Mouse (Mus musculus): Measurements from ENCODE around the gene Itgav. TPM values are rescaled to one million over a fixed set of nuclear protein-coding genes. Genes with fewer than 3 reads are reported as not detected.
A peak's percentile ranks its signal among the peaks of the same experiment; 100 is the strongest.

Gene Itgav
- polyA plus RNA-seq, 1 experiment from 2014 or later, result 18.8 TPM

GRCm38 (mm10) chr2:83754306-83754837 lies 30.2 kb downstream of the Itgav start:
- Histone ChIP-seq H3K4me1 (replicated peaks; ENCODE audit: control insufficient read depth, insufficient read depth, low read length) (peaks cover 8% of the 10 kb centered on the region), H3K27ac (ENCODE audit: low read length) (no peak overlapping the region), H3K4me2 (ENCODE audit: low read length) (no peak overlapping the region), H3K9me3 (ENCODE audit: control insufficient read depth, low read length) (no peaks in the 10 kb centered on the region), H3K27me3 (replicated peaks; ENCODE audit: control insufficient read depth, insufficient read depth, low read length) (no peaks in the 10 kb centered on the region), H3K4me3 (replicated peaks; ENCODE audit: low read length) (no peak overlapping the region), H3K9ac (replicated peaks; ENCODE audit: low read depth, low read length) (no peak overlapping the region), H3K36me3 (ENCODE audit: control insufficient read depth, insufficient read depth) (no peaks in the 10 kb centered on the region)
- ATAC-seq, result no peak
- 89% methylated on average over 5 of the region's 5 CpGs for WGBS

- Histone ChIP-seq H3K9me3 (ENCODE audit: control insufficient read depth, low read length) (no peaks in the 10 kb centered on the region), H3K4me2 (ENCODE audit: low read length) (peak overlapping the region; percentile 51), H3K4me1 (replicated peaks; ENCODE audit: control insufficient read depth, insufficient read depth, low read length) (peaks cover 14% of the 10 kb centered on the region), H3K27ac (ENCODE audit: low read length) (no peak overlapping the region), H3K9ac (replicated peaks; ENCODE audit: low read depth, low read length) (no peak overlapping the region), H3K4me3 (replicated peaks; ENCODE audit: low read length) (no peak overlapping the region; the same call in 1 of the 2 replicates), H3K27me3 (replicated peaks; ENCODE audit: control insufficient read depth, insufficient read depth, low read length) (no peaks in the 10 kb centered on the region), H3K36me3 (ENCODE audit: control insufficient read depth, insufficient read depth) (no peaks in the 10 kb centered on the region)
- no peak for ATAC-seq
- 31% methylated on average over 7 of the region's 7 CpGs for WGBS
Measured at GRCm38 (mm10) chr2:83758606-83759215, 34.5 kb downstream of the Itgav start.

GRCm38 (mm10) chr2:83759216-83759648 lies 35.0 kb downstream of the Itgav start:
- Histone ChIP-seq H3K27me3 (replicated peaks; ENCODE audit: control insufficient read depth, insufficient read depth, low read length) (no peaks in the 10 kb centered on the region), H3K9ac (replicated peaks; ENCODE audit: low read depth, low read length) (peak overlapping the region; percentile 49), H3K27ac (ENCODE audit: low read length) (no peak overlapping the region), H3K9me3 (ENCODE audit: control insufficient read depth, low read length) (no peaks in the 10 kb centered on the region), H3K4me1 (replicated peaks; ENCODE audit: control insufficient read depth, insufficient read depth, low read length) (peaks cover 14% of the 10 kb centered on the region), H3K4me2 (ENCODE audit: low read length) (peak overlapping the region; percentile 51), H3K36me3 (ENCODE audit: control insufficient read depth, insufficient read depth) (no peaks in the 10 kb centered on the region), H3K4me3 (replicated peaks; ENCODE audit: low read length) (peak overlapping the region; percentile 19; the same call in 1 of the 2 replicates)
- ATAC-seq, result peak; percentile 51
- whole genome bisulfite sequencing, result 9% methylated on average over 11 of the region's 11 CpGs

- H3K4me2 ChIP-seq (ENCODE audit: low read length), result no peak overlapping the region; the same call in 1 of the 2 replicates
- no peaks in the 10 kb centered on the region for H3K27me3 ChIP-seq (replicated peaks; ENCODE audit: control insufficient read depth, insufficient read depth, low read length)
- H3K36me3 ChIP-seq (ENCODE audit: control insufficient read depth, insufficient read depth), result no peaks in the 10 kb centered on the region
- no peaks in the 10 kb centered on the region for H3K9me3 ChIP-seq (ENCODE audit: control insufficient read depth, low read length)
- H3K4me3 ChIP-seq (replicated peaks; ENCODE audit: low read length), result no peak overlapping the region
- no peak overlapping the region for H3K27ac ChIP-seq (ENCODE audit: low read length)
- WGBS, result 26% methylated on average over 5 of the region's 5 CpGs
- peak; percentile 74 for ATAC-seq
- H3K9ac ChIP-seq (replicated peaks; ENCODE audit: low read depth, low read length), result no peak overlapping the region
- H3K4me1 ChIP-seq (replicated peaks; ENCODE audit: control insufficient read depth, insufficient read depth, low read length), result peaks cover 14% of the 10 kb centered on the region
Measured at GRCm38 (mm10) chr2:83759667-83760066, 35.5 kb downstream of the Itgav start.

- H3K27me3 ChIP-seq (replicated peaks; ENCODE audit: control insufficient read depth, insufficient read depth, low read length), result no peaks in the 10 kb centered on the region
- peaks cover 14% of the 10 kb centered on the region for H3K4me1 ChIP-seq (replicated peaks; ENCODE audit: control insufficient read depth, insufficient read depth, low read length)
- no peak overlapping the region for H3K9ac ChIP-seq (replicated peaks; ENCODE audit: low read depth, low read length)
- H3K9me3 ChIP-seq (ENCODE audit: control insufficient read depth, low read length), result no peaks in the 10 kb centered on the region
- no peak for ATAC-seq
- H3K4me3 ChIP-seq (replicated peaks; ENCODE audit: low read length), result no peak overlapping the region
- no peaks in the 10 kb centered on the region for H3K36me3 ChIP-seq (ENCODE audit: control insufficient read depth, insufficient read depth)
- no peak overlapping the region for H3K4me2 ChIP-seq (ENCODE audit: low read length)
- H3K27ac ChIP-seq (ENCODE audit: low read length), result no peak overlapping the region
- 63% methylated on average over 1 of the region's 1 CpGs for WGBS
Measured at GRCm38 (mm10) chr2:83760112-83760511, 35.9 kb downstream of the Itgav start.

- peak; percentile 49; the same call in 1 of the 2 replicates for ATAC-seq
- 52% methylated on average over 2 of the region's 2 CpGs for WGBS
- no peak overlapping the region for H3K9ac ChIP-seq (replicated peaks; ENCODE audit: low read depth, low read length)
Measured at GRCm38 (mm10) chr2:83761506-83761905, 37.3 kb downstream of the Itgav start.

GRCm38 (mm10) chr2:83762106-83762855 lies 38.1 kb downstream of the Itgav start:
- peak; percentile 67 for ATAC-seq
- Histone ChIP-seq H3K27me3 (replicated peaks; ENCODE audit: control insufficient read depth, insufficient read depth, low read length) (no peaks in the 10 kb centered on the region), H3K9me3 (ENCODE audit: control insufficient read depth, low read length) (no peaks in the 10 kb centered on the region), H3K4me2 (ENCODE audit: low read length) (no peak overlapping the region), H3K27ac (ENCODE audit: low read length) (no peak overlapping the region), H3K4me1 (replicated peaks; ENCODE audit: control insufficient read depth, insufficient read depth, low read length) (peaks cover 14% of the 10 kb centered on the region), H3K36me3 (ENCODE audit: control insufficient read depth, insufficient read depth) (no peaks in the 10 kb centered on the region), H3K9ac (replicated peaks; ENCODE audit: low read depth, low read length) (no peak overlapping the region), H3K4me3 (replicated peaks; ENCODE audit: low read length) (no peak overlapping the region)
- WGBS, result 51% methylated on average over 7 of the region's 7 CpGs

More at GRCm38 (mm10) chr2:83761506-83761905, 37.3 kb downstream of the Itgav start:
- H3K27ac ChIP-seq (ENCODE audit: low read length), result no peak overlapping the region
- no peaks in the 10 kb centered on the region for H3K36me3 ChIP-seq (ENCODE audit: control insufficient read depth, insufficient read depth)
- peaks cover 14% of the 10 kb centered on the region for H3K4me1 ChIP-seq (replicated peaks; ENCODE audit: control insufficient read depth, insufficient read depth, low read length)
- H3K27me3 ChIP-seq (replicated peaks; ENCODE audit: control insufficient read depth, insufficient read depth, low read length), result no peaks in the 10 kb centered on the region
- no peaks in the 10 kb centered on the region for H3K9me3 ChIP-seq (ENCODE audit: control insufficient read depth, low read length)
- H3K4me3 ChIP-seq (replicated peaks; ENCODE audit: low read length), result no peak overlapping the region
- no peak overlapping the region for H3K4me2 ChIP-seq (ENCODE audit: low read length)

- WGBS, result 90% methylated on average over 6 of the region's 6 CpGs
- no peak overlapping the region for H3K9ac ChIP-seq (replicated peaks; ENCODE audit: low read depth, low read length)
Measured at GRCm38 (mm10) chr2:83766058-83766457, 41.9 kb downstream of the Itgav start.

GRCm38 (mm10) chr2:83766878-83767277 lies 42.7 kb downstream of the Itgav start:
- H3K36me3 ChIP-seq (ENCODE audit: control insufficient read depth, insufficient read depth), result no peaks in the 10 kb centered on the region
- H3K4me2 ChIP-seq (ENCODE audit: low read length), result no peak overlapping the region
- WGBS, result 100% methylated on average over 1 of the region's 1 CpGs

More at GRCm38 (mm10) chr2:83766058-83766457, 41.9 kb downstream of the Itgav start:
- Histone ChIP-seq H3K27me3 (replicated peaks; ENCODE audit: control insufficient read depth, insufficient read depth, low read length) (no peaks in the 10 kb centered on the region), H3K4me1 (replicated peaks; ENCODE audit: control insufficient read depth, insufficient read depth, low read length) (0 out of 2 replicates have a peak, but pooled peaks cover 2% of the 10 kb centered on the region), H3K9me3 (ENCODE audit: control insufficient read depth, low read length) (no peaks in the 10 kb centered on the region), H3K27ac (ENCODE audit: low read length) (no peak overlapping the region), H3K4me2 (ENCODE audit: low read length) (no peak overlapping the region), H3K36me3 (ENCODE audit: control insufficient read depth, insufficient read depth) (no peaks in the 10 kb centered on the region), H3K4me3 (replicated peaks; ENCODE audit: low read length) (no peak overlapping the region)
- ATAC-seq, result no peak

More at GRCm38 (mm10) chr2:83766878-83767277, 42.7 kb downstream of the Itgav start:
- Histone ChIP-seq H3K9ac (replicated peaks; ENCODE audit: low read depth, low read length) (no peak overlapping the region), H3K4me1 (replicated peaks; ENCODE audit: control insufficient read depth, insufficient read depth, low read length) (0 out of 2 replicates have a peak, but pooled peaks cover 2% of the 10 kb centered on the region), H3K9me3 (ENCODE audit: control insufficient read depth, low read length) (no peaks in the 10 kb centered on the region), H3K27me3 (replicated peaks; ENCODE audit: control insufficient read depth, insufficient read depth, low read length) (no peaks in the 10 kb centered on the region), H3K4me3 (replicated peaks; ENCODE audit: low read length) (no peak overlapping the region), H3K27ac (ENCODE audit: low read length) (no peak overlapping the region)
- no peak for ATAC-seq

Data from forebrain, embryonic 16.5 days (tissue).